Mouse (Mus musculus) kidney, postnatal 0 days (tissue): ENCODE measurements around the gene Gm21987. TPM values are rescaled to one million over a fixed set of nuclear protein-coding genes. Genes with fewer than 3 reads are reported as not detected.

Experiments
- ATAC-seq: fragments of 200-750 bp; cut with Nextera tagmentation; replicated peaks from 2 replicates; pipeline ENCODE4 v1.8.0; 2017; ENCODE audit warnings: low read depth, moderate number of reproducible peaks, moderate TSS enrichment, moderate library complexity; ENCODE audit not compliant: low FRiP score
- DNase-seq: peaks from one replicate; pipeline ENCODE4 v3.0.0-alpha.2; 2016; ENCODE audit warnings: low spot score
- H3K27ac ChIP-seq: fragments of 300-500 bp; sonication (generic); 2 replicates; pipeline ENCODE4 v1.5.1; 2014; ENCODE audit warnings: mild to moderate bottlenecking
- H3K27me3 ChIP-seq: fragments of 300-500 bp; sonication (generic); 2 replicates; pipeline ENCODE4 v1.6.1; 2014; ENCODE audit warnings: low read length, mixed read lengths; ENCODE audit not compliant: insufficient read depth
- H3K36me3 ChIP-seq: fragments of 300-500 bp; sonication (generic); 2 replicates; pipeline ENCODE4 v1.6.1; 2014; ENCODE audit warnings: low read length, mixed read lengths; ENCODE audit not compliant: insufficient read depth
- H3K4me1 ChIP-seq: fragments of 300-500 bp; sonication (generic); replicated peaks from 2 replicates; pipeline ENCODE4 v1.6.1; 2014; ENCODE audit warnings: antibody characterized with exemption, low read length, mixed read lengths; ENCODE audit not compliant: insufficient read depth
- H3K4me2 ChIP-seq: fragments of 300-500 bp; sonication (generic); 2 replicates; pipeline ENCODE4 v1.6.1; 2014; ENCODE audit warnings: mild to moderate bottlenecking, low read length, moderate library complexity, mixed read lengths
- H3K4me3 ChIP-seq: fragments of 300-500 bp; sonication (generic); replicated peaks from 2 replicates; pipeline ENCODE4 v1.5.1; 2014; ENCODE audit warnings: low read depth, low read length
- H3K9ac ChIP-seq: fragments of 300-500 bp; sonication (generic); 2 replicates; pipeline ENCODE4 v1.6.1; 2014; ENCODE audit warnings: low read depth, low read length
- H3K9me3 ChIP-seq: fragments of 300-500 bp; sonication (generic); replicated peaks from 2 replicates; pipeline ENCODE4 v1.6.1; 2016; ENCODE audit warnings: low read length, inconsistent platforms, mixed read lengths
- CTCF ChIP-seq: IDR thresholded peaks from 2 replicates; pipeline ENCODE4 v1.5.1; 2016; ENCODE audit warnings: antibody characterized with exemption, low read depth, mild to moderate bottlenecking, moderate library complexity
- WGBS: fragments of 180-500 bp; shearing (Covaris S2); extraction: QIAGEN DNeasy Blood & Tissue Kit; methylation state at CpG from one replicate; pipeline ENCODE4 v1.1.7; 2014; 5-methylcytosine and 5-hydroxymethylcytosine counted together
- polyA plus RNA-seq: library from polyadenylated mRNA; unstranded; fragments of >200 nt; fragmentation: Nextera tagmentation; extraction: Ambion mirVana; gene quantifications from 2 replicates; pipeline ENCODE4 v1.2.1, GENCODE M21; 2015

Gene Gm21987
- polyA plus RNA-seq, 1 experiment from 2014 or later, result not detected

- TF ChIP-seq CTCF, result no peak
- Histone ChIP-seq H3K27ac (no peak overlapping the region), H3K4me1 (no peaks in the 10 kb centered on the region), H3K4me2 (no peak overlapping the region), H3K4me3 (no peak overlapping the region), H3K9me3 (no peaks in the 10 kb centered on the region), H3K9ac (no peak overlapping the region), H3K27me3 (no peaks in the 10 kb centered on the region), H3K36me3 (no peaks in the 10 kb centered on the region)
- ATAC-seq (no peak), DNase-seq (no peak)
- 42% methylated on average over 5 of the region's 5 CpGs for WGBS
Measured at GRCm38 (mm10) chr16:38407584-38407983, 60.7 kb downstream of the Gm21987 start.

- H3K27ac ChIP-seq, result no peak overlapping the region
- H3K9me3 ChIP-seq, result no peaks in the 10 kb centered on the region
- TF ChIP-seq CTCF, result no peak
- H3K4me3 ChIP-seq, result no peak overlapping the region
- no peaks in the 10 kb centered on the region for H3K4me1 ChIP-seq
- ATAC-seq (no peak), DNase-seq (no peak)
- H3K9ac ChIP-seq, result no peak overlapping the region
- 93% methylated on average over 8 of the region's 8 CpGs for WGBS
- H3K4me2 ChIP-seq, result no peak overlapping the region
- H3K36me3 ChIP-seq, result no peaks in the 10 kb centered on the region
- H3K27me3 ChIP-seq, result no peaks in the 10 kb centered on the region
Measured at GRCm38 (mm10) chr16:38408416-38408815, 61.6 kb downstream of the Gm21987 start.

Other genes starting within 250 kb of the Gm21987 start
- gene Nr1i2, start 52.2 kb upstream of the Gm21987 start, polyA plus RNA-seq, result 0.26 and 0.45 TPM in 2 replicates
- 0.14 and 0.21 TPM in 2 replicates for gene Maats1, start 4.9 kb upstream of the Gm21987 start, polyA plus RNA-seq
- gene Cox17, start within 50 bp of the Gm21987 start, polyA plus RNA-seq, result 283 and 305 TPM in 2 replicates
- gene Popdc2, start 15.2 kb downstream of the Gm21987 start, polyA plus RNA-seq, result 0.46 and 0.55 TPM in 2 replicates
- 36.5 and 36.8 TPM in 2 replicates for gene Pla1a, start 86.1 kb downstream of the Gm21987 start, polyA plus RNA-seq
- 74.6 and 77.5 TPM in 2 replicates for gene Adprh, start 105.7 kb downstream of the Gm21987 start, polyA plus RNA-seq
- gene Cd80, start 108.5 kb downstream of the Gm21987 start, polyA plus RNA-seq, result 0.20 TPM in 2 replicates
- gene Timmdc1, start 175.6 kb downstream of the Gm21987 start, polyA plus RNA-seq, result 27.9 and 28.7 TPM in 2 replicates
- gene Poglut1, start 203.2 kb downstream of the Gm21987 start, polyA plus RNA-seq, result 43.2 and 44.1 TPM in 2 replicates
- gene Tmem39a, start 211.7 kb downstream of the Gm21987 start, polyA plus RNA-seq, result 70.3 and 74.6 TPM in 2 replicates